Mouse (Mus musculus): ENCODE results near the gene Asic1.
"Not testable (repeated sequence)": the region's sequence is repeated elsewhere in the genome, so short reads cannot be mapped to it uniquely, and the experiment has no call there.

Gene Asic1

DNA sequence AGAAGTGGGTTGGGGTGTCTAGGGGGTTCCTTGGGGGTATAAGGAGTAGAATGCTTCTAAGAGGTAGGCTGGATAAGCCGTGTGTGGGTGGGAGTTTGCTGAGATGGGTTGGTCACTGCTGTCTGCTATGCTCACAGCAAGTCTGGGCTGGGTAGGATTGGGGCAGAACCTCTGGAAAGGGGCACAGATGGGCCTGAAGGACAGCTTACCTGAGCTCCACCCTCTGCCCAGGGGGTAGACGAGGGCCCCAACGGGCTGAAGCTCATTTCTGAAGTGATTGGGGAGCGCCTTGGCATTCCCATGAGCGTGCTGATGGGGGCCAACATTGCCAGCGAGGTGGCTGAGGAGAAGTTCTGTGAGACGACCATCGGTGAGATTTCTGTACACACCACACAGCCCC lies 49.7 kb downstream of the Asic1 start:
- DNase-seq (ENCODE audit: low spot score), result no peak

DNA sequence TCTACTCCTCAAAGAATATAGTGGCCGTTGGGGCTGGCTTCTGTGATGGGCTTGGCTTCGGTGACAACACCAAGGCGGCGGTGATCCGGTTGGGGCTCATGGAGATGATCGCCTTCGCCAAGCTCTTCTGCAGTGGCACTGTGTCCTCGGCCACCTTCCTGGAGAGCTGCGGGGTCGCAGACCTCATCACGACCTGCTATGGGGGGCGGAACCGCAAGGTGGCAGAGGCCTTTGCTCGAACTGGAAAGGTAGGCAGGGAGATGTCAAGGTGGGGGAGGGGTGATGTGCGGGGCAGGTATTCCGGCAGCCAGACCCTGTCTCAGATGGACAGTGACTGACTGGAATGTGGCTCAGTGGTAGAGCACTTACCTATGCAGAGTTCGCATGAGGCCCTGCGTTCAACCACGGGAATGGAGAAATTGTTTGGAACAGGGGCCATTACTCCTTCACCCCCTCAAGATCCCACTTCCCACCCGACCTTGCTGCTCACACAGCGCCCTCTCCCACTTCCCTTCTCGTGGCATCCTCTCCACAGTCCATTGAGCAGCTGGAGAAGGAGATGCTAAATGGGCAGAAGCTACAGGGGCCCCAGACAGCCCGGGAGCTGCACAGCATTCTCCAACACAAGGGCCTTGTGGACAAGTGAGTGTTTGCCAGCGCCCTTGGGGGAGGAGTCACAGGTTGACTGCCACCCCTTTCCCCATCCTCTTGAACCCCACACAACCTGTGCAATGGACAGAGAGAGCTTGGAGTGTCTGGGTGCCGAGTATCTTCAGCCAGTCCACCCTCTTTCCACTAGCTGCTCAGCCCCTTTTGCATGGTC lies 52.0 kb downstream of the Asic1 start:
- no peak for DNase-seq (ENCODE audit: low spot score)

DNA sequence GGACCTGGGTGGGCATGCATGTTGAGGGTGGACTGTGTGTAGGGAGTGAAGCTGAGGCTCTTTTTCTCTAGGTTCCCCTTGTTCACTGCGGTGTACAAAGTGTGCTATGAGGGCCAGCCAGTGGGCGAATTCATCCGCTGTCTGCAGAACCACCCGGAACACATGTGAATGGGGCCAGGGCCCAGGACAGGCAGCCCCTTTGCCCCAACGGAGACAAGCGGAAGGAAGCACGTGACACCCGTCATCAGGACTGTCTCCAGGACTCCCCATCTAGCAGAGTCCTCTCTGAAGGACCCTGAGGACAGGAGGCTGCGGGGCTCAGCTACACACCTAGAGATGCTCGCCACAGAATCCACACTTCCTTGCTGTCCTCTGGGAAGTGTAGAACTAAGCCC lies 52.9 kb downstream of the Asic1 start:
- no peak for DNase-seq (ENCODE audit: low spot score)

DNA sequence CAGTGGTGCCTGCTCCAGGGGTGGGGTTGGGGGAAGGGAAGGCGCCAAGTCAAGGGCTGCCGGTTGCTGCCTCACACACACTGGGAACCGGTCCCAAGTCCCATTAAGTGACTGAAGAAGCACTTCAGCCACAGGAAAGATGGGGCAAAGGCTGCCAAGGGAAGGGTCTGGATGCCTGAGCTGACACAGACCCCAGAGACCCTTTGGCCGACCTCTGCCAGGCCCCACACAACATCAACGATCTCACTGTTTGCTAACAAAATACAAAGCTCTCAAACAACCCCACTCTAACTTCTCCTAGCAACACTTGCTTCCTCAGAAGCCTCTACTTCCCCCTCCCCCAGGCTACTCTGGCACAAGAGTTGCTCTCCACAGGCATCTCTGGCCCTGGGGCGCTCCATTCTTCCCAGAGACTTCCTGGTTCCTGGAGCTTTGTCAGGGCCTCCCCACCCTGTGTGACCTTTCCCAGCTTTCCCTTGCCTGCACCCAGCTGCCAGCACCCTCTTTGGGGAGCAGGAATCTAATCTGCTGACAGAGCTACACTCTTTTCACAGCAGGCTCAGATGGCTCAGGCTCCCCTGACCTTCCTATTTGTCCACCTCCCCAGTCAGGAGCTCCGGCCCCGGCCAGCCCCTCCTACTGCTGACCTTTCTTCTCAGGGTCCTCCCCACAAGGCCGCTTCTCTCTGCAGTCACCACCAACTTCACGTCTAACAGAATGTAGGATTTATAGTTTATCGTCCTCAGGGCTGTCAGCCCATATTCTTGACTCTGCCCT lies 53.5 kb downstream of the Asic1 start:
- no peak for DNase-seq (ENCODE audit: low spot score)

DNA sequence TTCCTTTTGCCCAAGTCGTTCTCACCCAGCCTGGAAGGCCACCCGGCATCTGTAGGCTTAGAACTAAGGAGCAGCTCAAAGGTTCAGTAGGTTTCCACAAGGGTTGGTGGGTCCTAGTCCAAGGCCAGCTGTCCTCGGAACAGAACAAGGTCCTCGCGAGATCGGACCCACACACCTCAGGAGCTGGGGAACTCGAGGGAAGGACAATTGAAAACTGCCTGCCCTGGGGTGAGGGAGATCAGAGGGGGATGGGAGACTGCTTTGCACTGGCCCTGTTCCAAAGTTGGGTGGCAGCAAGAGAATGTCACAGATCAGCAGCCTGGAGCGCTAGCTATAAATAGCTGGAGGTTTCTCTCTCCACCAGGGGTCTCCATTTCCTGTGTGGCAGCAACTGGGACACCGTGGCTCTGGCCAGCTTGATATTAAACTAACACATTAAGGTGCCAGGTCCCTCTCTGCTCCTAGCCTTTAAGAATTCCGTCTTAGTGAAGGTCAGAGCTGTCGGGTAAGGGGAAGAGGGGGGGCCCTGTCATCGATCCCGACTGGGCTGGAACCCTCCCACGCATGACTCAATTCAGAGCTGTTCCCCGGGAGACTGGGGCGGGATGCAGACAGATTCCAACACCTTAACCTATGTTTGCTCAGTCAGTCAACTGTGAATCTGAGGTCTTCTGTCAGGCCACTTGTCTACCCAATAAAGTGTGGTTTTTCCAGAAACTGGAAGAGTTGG lies 54.3 kb downstream of the Asic1 start:
- DNase-seq (ENCODE audit: low spot score), result peak; percentile 51

DNA sequence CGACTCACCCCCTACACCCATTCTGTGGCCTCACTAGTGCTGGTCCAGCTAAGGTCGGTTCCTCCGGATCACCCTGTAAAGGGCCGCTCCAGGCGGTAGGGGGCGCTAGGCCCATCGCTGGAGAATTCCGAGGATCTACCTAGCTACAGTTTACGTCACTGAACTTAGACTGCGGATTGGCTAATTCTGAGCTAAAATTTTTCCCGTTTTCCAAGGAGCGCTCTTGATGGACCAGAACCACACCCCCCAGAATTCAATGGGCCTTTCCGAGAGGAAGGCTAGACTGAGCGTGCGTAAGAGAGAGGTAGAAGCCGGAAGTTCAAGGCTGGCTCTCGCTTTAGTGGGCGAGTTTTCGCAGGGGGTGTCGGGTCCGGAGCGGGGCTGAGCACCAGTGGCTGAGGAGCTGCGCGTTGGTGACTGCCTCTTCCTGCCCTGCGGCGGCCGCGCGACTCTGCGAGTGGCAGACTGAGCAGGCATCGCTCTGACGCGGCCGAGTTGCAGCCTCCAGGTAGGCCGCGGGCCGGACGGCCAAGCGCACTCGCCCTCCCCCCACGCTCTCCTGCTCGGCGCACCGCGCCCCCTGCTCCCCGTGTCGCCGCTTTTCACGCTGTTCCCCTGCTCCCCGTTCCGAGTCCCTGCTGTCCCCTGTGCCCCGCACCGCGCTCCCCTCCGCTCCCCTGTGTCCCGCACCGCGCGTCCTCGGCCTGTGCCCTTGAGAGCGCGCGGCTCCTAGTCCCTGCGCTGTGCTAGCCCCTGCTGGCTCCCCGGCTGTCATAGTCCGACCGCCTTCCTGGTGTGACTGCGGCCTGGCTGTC lies 55.4 kb downstream of the Asic1 start, which contains the start of gene Cox14:
Gene Cox14, plus strand, starts transcription at position 278 of the 815 bp plus-strand sequence.
- DNase-seq (ENCODE audit: low spot score), result peak; percentile 92

DNA sequence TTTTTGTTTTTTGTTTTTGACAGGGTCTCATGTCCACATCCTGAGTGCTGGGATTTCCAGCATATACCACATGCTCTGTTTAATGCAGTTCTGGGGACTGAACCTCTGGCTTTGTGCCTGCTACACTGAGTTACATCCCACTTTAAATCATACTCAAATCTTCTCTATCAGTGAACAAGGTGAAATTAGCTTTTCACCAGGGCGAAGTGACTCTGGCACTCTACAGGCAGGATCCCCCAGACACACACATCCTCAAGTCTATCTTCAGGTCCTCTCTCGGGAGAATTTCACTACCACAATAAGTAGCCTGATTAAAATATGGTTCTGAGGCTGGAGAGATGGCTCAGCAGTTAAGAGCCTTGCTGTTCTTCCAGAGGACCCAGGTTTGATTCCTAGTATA lies 56.4 kb downstream of the Asic1 start:
- no peak for DNase-seq (ENCODE audit: low spot score)

DNA sequence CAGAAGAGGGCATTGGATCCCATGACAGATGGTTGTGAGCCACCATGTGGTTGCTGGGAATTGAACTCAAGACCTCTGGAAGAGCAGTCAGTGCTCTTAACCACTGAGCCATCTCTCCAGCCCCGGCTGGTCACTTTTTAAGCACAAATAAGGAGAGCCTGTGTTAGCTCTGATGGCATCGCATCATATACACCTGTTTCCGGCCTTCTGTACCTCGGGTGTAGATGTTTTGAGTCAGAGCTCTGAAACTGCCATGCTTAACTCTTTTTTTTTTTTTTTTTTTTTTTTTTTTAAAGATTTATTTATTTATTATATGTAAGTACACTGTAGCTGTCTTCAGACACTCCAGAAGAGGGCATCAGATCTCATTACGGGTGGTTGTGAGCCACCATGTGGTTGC lies 56.9 kb downstream of the Asic1 start:
- not testable (repeated sequence) for DNase-seq (ENCODE audit: low spot score)

DNA sequence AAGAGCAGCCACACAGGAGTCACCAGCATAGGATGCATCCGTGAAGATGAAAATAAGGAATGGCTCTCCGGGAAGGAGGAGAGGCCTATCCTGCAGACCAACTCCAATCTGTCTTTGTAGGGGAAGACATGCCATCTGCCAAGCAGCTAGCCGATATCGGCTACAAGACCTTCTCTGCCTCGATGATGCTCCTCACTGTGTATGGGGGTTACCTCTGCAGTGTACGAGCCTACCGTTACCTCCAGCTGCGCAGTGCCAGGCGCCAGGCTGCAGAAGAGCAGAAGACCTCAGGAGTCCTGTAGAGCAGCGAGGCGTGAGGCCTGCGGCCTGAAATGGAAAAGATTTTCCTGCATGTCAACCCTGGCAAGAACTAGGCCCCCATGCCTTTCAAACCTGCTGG lies 57.4 kb downstream of the Asic1 start:
- DNase-seq (ENCODE audit: low spot score), result no peak

DNA sequence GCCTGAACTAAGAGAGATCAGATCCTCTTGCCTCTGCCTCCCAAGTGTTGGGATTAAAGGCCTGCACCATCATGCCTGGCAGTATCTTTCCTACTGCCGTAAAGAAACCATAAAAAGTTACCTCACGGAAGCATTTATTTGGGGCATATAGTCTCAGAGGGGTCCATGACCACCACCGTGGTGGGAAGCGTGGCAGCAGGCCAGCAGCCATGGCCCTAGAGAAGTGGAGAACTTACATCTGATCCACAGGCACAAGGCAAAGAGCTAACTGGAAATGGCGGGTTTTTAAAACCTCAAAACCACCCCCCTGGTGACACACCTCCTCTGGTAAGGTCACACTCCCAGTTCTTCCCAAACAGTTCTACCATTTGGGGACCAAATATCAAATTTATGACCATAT lies 58.0 kb downstream of the Asic1 start:
- no peak for DNase-seq (ENCODE audit: low spot score)

DNA sequence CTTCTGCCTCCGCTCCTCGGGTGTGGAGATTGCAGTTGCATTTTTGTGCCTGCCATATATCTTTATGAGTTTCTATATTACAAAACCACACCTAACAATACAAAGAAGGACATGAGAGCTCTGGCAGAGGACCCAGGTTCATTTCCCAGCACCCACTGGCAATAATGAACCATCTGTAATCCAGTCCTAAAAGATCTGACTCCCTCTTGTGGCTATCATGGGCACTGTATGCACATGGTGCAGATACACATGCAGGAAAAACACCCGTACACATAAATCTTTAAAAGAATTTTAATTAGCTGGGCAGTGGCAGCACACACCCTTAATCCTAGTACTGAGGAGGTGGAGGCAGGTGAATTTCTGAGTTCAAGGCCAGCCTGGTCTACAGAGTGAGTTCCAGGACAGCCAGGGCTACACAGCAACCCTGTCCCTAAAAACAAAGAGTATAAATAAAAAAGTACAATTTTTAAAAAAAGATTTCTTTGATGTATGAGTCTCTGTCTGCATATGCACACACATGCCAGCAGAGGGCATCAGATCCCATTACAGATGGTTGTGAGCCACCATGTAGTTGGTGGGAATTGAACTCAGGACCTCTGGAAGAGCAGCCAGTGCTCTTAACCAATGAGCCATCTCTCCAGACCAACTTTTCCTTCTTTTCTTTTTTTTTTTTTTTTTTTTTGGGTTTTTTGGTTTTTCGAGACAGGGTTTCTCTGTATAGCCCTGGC lies 59.1 kb downstream of the Asic1 start:
- no peak for DNase-seq (ENCODE audit: low spot score)

DNA sequence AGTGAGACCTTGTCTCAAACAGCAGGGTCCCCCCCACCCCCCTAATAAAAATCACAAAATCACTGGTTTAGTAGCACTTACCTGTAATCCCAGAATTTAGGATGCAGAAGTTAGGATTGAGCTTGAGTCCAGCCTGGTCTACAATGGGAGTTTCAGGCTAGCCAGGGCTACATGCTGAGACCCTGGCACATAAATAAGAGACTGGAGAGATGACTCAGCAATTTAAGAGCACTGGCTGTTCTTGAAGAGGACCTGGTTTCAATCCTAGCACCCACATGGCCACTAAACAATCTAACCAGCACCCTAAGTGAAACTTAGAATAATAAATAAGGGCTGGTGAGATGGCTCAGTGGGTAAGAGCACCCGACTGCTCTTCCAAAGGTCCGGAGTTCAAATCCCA lies 61.0 kb downstream of the Asic1 start:
- no peak for DNase-seq (ENCODE audit: low spot score)

DNA sequence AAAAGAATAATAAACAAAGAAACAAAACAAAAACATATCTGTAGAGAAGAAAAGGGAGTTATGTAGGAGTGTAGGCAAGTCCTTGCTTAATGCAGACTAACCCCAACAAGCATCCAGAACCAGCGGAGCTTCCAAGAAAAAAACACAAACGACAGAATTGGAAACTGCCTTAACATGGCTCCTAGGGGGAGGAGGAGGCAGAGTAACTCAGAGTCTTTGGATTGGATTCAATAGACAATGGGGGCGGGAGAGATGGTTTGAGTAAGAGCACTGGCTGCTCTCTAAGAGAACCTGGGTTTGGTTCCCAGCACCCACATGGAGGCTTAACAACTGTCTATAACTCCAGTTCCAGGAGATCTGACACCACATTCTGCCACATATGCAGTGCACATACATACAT lies 61.5 kb downstream of the Asic1 start:
- DNase-seq (ENCODE audit: low spot score), result no peak

DNA sequence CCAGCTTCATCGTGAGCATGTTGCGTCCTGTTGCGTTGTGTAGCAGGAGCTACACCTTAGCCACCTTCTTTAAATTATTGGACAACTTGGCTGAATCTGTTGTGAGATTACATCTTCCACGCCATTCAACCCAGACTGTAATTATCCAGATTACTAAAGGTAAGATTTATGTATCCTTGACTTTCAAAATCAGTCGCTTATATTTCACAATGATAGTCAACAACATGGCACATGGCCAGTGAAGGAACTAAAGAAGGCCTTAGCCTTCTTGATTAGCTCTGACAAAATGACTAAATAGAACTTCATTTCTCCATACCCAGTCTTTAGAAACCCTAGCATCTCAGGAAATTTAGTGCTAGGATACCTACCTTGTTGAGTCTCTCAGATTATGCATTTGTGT lies 63.0 kb downstream of the Asic1 start:
- no peak for DNase-seq (ENCODE audit: low spot score)

DNA sequence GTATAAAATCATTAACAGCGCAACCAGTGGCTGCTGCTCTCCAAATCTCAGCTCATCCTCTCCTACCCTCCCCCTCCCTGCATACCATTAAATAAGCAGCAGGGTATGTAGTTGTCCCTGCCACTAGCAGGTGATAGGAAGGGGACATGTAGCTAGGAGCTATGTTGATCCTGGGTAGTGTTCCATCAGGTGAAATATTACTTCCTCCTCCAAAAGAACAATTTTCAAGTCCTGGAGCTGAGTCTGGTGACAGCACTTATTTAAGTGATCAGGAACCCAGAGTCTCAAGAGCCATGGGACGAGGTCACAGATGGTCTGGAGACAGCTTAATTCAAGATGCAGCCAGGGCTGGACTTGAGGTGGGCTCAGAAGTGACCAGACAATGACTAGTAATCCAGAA lies 65.5 kb downstream of the Asic1 start:
- DNase-seq (ENCODE audit: low spot score), result peak; percentile 100

DNA sequence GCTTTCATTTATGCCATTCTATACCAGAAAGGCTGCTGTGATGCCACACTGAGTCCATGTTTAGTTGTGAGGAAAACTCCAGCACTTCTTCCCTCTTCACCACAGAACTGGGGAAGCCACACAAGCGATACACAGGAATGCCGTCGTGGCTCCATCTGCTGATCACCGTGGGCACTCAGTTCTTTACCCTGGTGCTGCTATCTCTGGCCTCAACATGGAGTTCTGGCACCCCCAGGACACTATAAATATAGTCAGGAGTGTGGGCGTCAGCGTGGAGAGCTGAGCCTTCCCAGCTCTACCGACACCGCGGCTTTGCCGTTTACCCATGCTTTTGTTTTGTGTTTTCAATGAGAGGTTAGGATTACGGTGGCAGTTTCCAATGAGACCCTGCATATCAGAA lies 66.5 kb downstream of the Asic1 start:
- DNase-seq (ENCODE audit: low spot score), result no peak

DNA sequence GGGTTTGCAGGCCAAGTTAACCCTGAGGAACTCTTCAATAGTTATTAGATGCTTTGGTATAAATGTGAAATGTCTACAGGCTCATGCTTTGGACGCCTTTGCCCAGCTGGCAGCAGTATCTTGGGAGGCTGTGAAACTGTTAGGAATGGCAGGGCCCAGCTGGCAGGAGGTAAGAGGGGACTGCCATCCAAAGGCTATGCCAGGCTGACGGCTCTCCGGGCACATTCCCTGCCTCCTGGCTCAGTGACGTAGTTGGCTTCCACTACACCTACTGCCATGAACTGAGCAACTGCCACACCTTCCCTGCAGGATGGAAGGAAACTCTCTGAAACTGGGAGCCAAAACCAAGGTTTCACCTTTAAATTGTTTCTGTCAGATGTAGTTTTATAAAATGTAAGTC lies 70.1 kb downstream of the Asic1 start:
- DNase-seq (ENCODE audit: low spot score), result no peak
